Mouse (Mus musculus) ES-E14 (cell line): ENCODE data around the gene Hipk2. TPM values are rescaled to one million over a fixed set of nuclear protein-coding genes. Genes with fewer than 3 reads are reported as not detected.

Experiments
- DNase-seq: peaks from one replicate; pipeline ENCODE4 v3.0.0-alpha.2; 2013; ENCODE audit warnings: low read depth, low spot score
- H3K27ac ChIP-seq: 2 replicates; pipeline ENCODE4 v1.5.1; 2012; ENCODE audit warnings: low read depth, mild to moderate bottlenecking, low read length, moderate library complexity, mixed read lengths; ENCODE audit not compliant: poor library complexity, insufficient read depth, severe bottlenecking
- H3K36me3 ChIP-seq: 2 replicates; pipeline ENCODE4 v1.6.1; 2012; ENCODE audit warnings: mild to moderate bottlenecking, low read length, moderate library complexity, mixed read lengths; ENCODE audit not compliant: control insufficient read depth, poor library complexity, insufficient read depth, severe bottlenecking
- H3K4me1 ChIP-seq, 2 experiments: fragments of 150-350 bp in 1 of 2; sonication (generic) in 1 of 2; 2 replicates each; pipeline ENCODE4 v1.6.1; 2012; ENCODE audit warnings: low read length in 2 of 2, mild to moderate bottlenecking in 1 of 2, mixed read lengths in 1 of 2; ENCODE audit not compliant: control insufficient read depth in 2 of 2, insufficient read depth in 2 of 2, poor library complexity in 1 of 2
- H3K4me3 ChIP-seq, 2 experiments: fragments of 150-350 bp in 1 of 2; sonication (generic) in 1 of 2; 2 replicates each; pipeline ENCODE4 v1.5.1; 2012; ENCODE audit warnings: low read length in 2 of 2, low read depth in 1 of 2, mild to moderate bottlenecking in 1 of 2, mixed read lengths in 1 of 2; ENCODE audit not compliant: insufficient read depth in 1 of 2, poor library complexity in 1 of 2, severe bottlenecking in 1 of 2
- H3K9ac ChIP-seq: 2 replicates; pipeline ENCODE4 v1.6.1; 2012; ENCODE audit warnings: low read depth, mild to moderate bottlenecking, low read length, mixed read lengths; ENCODE audit not compliant: poor library complexity, insufficient read depth, severe bottlenecking
- H3K9me3 ChIP-seq: fragments of 150-350 bp; sonication (generic); 2 replicates; pipeline ENCODE4 v1.6.1; 2012; ENCODE audit warnings: low read depth, mild to moderate bottlenecking, low read length; ENCODE audit not compliant: control insufficient read depth, insufficient read depth
- CHD2 ChIP-seq: IDR thresholded peaks from 2 replicates; pipeline ENCODE4 v1.6.1; 2014; ENCODE audit warnings: mild to moderate bottlenecking, low read depth, low read length, inconsistent platforms
- HCFC1 ChIP-seq: IDR thresholded peaks from 2 replicates; pipeline ENCODE4 v1.6.1; 2012; ENCODE audit warnings: low read length, inconsistent platforms, borderline replicate concordance; ENCODE audit not compliant: insufficient read depth
- MAFK ChIP-seq: IDR thresholded peaks from 2 replicates; pipeline ENCODE4 v1.6.1; 2014; ENCODE audit warnings: mild to moderate bottlenecking, low read depth, low read length, inconsistent platforms; ENCODE audit not compliant: insufficient read depth
- ZC3H11A ChIP-seq: IDR thresholded peaks from 2 replicates; pipeline ENCODE4 v1.6.1; 2012; ENCODE audit warnings: low read depth, mild to moderate bottlenecking, inconsistent platforms, low read length, borderline replicate concordance
- ZNF384 ChIP-seq: IDR thresholded peaks from 2 replicates; pipeline ENCODE4 v1.6.1; 2012; ENCODE audit warnings: low read depth, low read length, inconsistent platforms
- in situ Hi-C, 2 experiments: fragments of 600-800 bp; cut with MboI; formaldehyde crosslinking; loops; one replicate each; pipeline ENCODE4 v1.15.1; 2025; ENCODE audit warnings: low sequenced_read_pairs in 2 of 2, inconsistent platforms in 1 of 2; ENCODE audit not compliant: unreplicated experiment in 2 of 2
- total RNA-seq: library from RNA; depleted of rRNA; stranded (reverse); fragments of 300-350 nt; gene quantifications from 2 replicates; pipeline ENCODE4 v1.2.3, GENCODE M21; 2012

Hipk2 gene
- total RNA-seq, 1 experiment = 7.0 TPM

DNA sequence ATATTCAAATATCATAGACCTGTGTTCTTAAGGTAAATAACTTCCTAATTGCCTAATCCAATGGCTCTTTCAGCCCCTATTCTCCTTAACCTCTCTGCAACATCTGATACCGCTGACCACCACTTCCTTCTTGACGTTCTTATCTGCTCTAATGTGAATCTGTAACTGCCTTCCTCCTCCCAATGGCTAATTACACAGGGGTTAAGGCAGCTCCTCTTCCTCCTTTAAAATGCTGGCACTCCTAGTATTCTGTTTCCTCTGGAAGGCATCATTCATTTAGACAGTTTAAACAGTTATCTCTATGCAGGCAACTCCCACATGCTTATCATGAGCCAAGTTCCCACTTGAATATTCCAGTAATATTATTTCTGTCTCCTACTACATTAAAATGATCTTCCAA lies 54.3 kb downstream of the Hipk2 start:
- DNase-seq = no peak
- Histone ChIP-seq H3K9ac (no peak overlapping the region), H3K4me1 (no peaks in the 10 kb centered on the region), H3K4me3 (no peak overlapping the region), H3K27ac (no peak overlapping the region), H3K36me3 (0 out of 2 replicates have a peak, but pooled peaks cover 5% of the 10 kb centered on the region), H3K9me3 (no peaks in the 10 kb centered on the region)
- in situ Hi-C loops = no loop called here
- TF ChIP-seq HCFC1 (no peak), MAFK (no peak), ZNF384 (no peak), ZC3H11A (no peak), CHD2 (no peak)

DNA sequence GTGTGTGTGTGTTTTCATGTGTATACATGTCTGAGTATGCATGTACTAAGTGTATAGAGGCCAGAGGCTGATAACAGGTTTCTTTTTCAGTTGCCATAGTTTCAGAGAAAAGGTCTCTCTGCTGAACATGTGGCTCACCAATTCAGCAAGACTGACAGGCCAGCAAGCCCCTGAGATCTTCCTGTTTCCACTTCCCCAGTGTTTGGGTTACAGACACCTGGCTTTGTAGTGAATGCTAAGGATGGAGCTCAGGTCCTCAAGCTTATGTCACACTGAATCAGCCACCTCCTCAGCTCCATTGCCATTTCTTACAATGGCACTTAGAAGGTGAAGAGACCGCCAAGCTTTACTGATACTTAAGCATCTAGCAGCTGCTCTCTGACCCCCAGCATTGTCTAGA lies 55.1 kb downstream of the Hipk2 start:
- no peak overlapping the region for H3K9ac ChIP-seq
- H3K4me1 ChIP-seq = no peaks in the 10 kb centered on the region
- H3K4me3 ChIP-seq = no peak overlapping the region
- DNase-seq = no peak
- TF ChIP-seq MAFK (no peak), ZC3H11A (no peak), HCFC1 (no peak), ZNF384 (no peak), CHD2 (no peak)
- H3K27ac ChIP-seq = no peak overlapping the region
- H3K36me3 ChIP-seq = 0 out of 2 replicates have a peak, but pooled peaks cover 5% of the 10 kb centered on the region
- in situ Hi-C loops = no loop called here
- no peaks in the 10 kb centered on the region for H3K9me3 ChIP-seq

DNA sequence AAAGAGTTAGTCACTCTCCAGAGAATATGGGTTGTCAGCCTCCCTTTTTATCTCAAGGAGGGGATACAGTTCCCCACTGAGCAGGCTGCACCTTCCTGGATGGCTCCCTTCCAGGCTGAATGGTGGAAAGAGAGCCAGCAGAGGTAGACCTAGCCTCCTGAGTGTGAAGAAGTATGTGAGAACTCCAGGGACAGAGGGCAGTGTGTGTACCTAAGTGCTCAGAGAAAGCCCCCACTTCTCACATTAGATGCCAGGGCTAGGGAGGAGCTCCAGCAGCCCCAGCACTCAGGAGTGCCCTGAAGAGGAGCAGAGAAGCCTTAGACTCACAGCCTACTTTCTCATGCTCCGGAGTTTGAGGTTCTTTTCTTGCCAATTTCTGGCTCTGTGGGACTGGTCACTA lies 59.7 kb downstream of the Hipk2 start:
- H3K27ac ChIP-seq = no peak overlapping the region
- H3K9ac ChIP-seq = no peak overlapping the region
- no peak for DNase-seq
- no peaks in the 10 kb centered on the region for H3K4me1 ChIP-seq
- 0 out of 2 replicates have a peak, but pooled peaks cover 5% of the 10 kb centered on the region for H3K36me3 ChIP-seq
- no peak overlapping the region for H3K4me3 ChIP-seq
- TF ChIP-seq CHD2 (no peak), ZNF384 (no peak), HCFC1 (no peak), MAFK (no peak), ZC3H11A (no peak)
- in situ Hi-C loops = no loop called here
- H3K9me3 ChIP-seq = no peaks in the 10 kb centered on the region

DNA sequence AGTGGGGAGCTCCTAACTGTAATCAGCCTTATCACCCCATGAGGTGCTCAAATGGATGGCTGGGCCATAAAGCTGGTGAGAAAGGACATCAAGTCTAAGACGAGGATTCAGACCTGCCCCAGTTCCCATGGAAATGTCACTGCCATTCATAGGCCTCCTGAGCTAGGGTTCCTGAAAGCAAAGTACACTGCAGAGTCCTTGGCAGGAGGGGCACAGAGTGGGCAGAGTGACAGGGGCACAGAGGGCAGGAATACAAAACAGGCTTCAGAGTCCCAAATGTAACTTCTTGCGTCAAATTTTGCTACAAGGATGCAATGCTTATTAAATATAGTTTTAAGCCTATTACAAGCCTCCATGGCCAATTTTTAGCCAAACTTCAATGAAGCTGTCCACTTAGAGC lies 60.4 kb downstream of the Hipk2 start:
- Histone ChIP-seq H3K36me3 (0 out of 2 replicates have a peak, but pooled peaks cover 5% of the 10 kb centered on the region), H3K27ac (no peak overlapping the region), H3K4me1 (no peaks in the 10 kb centered on the region), H3K4me3 (no peak overlapping the region), H3K9ac (no peak overlapping the region), H3K9me3 (no peaks in the 10 kb centered on the region)
- no peak for DNase-seq
- no peak for TF ChIP-seq CHD2
- in situ Hi-C loops = no loop called here

DNA sequence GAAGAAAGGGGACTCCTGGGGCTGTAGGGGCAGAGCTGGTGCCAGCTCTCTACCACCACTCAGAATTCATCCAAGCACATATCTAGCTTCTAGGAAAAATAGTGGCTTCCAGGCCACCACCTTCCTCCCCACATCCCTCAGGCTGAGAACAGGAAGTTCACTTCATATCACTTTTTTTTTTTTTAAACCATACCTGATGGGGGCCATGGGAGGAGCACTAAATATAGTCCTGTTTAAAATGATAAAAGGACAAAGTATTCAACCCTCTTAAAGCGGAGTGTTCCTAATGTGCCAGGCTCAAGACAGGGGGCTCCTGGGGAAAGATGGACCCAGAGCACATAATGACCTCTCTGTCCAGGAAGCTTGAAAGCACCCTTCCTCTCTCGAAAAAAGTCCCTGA lies 61.3 kb downstream of the Hipk2 start:
- H3K4me3 ChIP-seq = no peak overlapping the region
- H3K9ac ChIP-seq = no peak overlapping the region
- no peaks in the 10 kb centered on the region for H3K4me1 ChIP-seq
- 0 out of 2 replicates have a peak, but pooled peaks cover 5% of the 10 kb centered on the region for H3K36me3 ChIP-seq
- no peak overlapping the region for H3K27ac ChIP-seq
- TF ChIP-seq ZC3H11A (no peak), ZNF384 (no peak), CHD2 (no peak), HCFC1 (no peak), MAFK (no peak)
- no peaks in the 10 kb centered on the region for H3K9me3 ChIP-seq
- DNase-seq = no peak
- in situ Hi-C loops = no loop called here
